Mouse (Mus musculus): ENCODE results near the gene Sh3bp5.

Sh3bp5 gene

GRCm38 (mm10) chr14:31433126-31433525 lies 2.8 kb downstream of the Sh3bp5 start:
- peak; percentile 45 for DNase-seq (ENCODE audit: low read depth)

DNA sequence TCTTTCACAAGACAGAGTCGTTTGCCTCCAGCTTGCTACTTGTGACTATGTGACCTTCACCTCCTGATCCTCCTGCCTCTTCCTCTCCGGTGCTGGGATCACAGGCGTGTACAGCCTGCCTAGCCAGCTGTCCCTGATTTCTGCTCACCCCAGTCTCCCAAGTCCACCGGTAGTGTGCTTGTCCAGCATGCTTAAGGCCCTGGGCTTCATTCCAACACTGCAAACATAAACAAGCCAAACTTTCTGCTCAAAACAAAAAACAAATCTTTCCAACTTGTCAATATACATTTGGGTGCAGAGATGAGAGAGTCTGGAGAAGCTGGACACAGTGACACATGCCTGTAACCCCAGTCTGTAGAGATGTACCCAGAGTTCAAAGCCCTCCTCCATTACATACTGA lies 3.5 kb downstream of the Sh3bp5 start:
- no peak for DNase-seq (ENCODE audit: low read depth)

- peak; percentile 51 for DNase-seq (ENCODE audit: low read depth)
Observed at GRCm38 (mm10) chr14:31431789-31432330, 4.0 kb downstream of the Sh3bp5 start.

DNA sequence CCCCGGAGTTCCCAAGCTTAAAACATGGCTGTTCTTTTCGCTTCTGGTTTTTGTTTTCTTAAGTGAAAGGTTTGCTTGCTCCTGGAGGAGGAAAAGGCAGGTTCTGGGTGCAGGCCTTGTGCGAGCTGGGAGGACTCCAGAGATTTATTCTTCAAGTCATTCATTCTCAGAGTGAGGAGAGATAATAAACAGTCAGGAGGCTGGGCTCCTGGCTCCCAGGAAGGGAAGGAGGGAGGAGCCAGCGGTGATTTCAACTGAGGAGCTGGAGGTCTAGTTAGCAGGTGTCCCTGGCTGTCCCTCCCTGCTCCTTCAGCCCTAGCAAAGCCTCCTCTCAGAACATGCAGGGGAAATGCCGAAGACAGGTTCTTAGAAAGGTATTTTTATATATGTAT lies 6.9 kb downstream of the Sh3bp5 start:
- DNase-seq (ENCODE audit: low read depth): no peak

DNA sequence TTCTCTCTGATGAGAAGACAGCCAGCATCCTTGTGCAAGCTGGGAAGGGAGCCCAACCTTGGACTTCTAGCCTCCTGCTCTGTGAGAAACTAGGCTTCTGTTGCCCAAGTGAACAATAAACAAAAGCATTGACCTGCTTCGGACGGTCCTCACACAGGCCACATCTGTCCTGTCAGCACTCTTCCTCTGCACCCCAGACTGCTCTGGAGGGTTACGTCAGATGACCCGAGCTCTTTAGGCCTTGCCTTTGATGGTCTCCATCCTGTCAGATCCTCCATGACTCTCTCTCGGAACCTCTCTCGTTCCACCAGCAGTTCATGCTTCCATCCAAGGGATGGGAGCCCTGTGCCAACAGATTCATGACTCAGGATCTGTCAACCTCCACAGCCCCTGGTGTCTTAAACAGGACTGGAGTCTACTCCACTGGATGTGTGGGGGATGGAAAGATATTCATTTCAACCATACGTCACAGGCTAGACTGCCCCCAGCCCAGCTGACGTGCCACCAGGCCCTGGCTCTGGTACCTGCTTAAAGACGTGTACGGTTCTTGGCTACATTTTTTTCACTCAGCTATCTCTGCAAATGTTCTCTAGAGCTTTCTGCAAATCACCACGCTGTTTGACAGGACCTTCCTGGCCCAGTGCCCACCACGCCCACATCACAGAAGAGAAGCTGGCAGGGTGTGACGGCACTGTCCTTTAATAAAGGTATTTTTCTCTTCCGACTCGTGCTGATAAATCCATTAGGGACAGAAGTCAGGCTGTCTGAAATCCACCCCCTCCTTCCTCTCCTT lies 7.5 kb downstream of the Sh3bp5 start:
- no peak for DNase-seq (ENCODE audit: low read depth)

DNA sequence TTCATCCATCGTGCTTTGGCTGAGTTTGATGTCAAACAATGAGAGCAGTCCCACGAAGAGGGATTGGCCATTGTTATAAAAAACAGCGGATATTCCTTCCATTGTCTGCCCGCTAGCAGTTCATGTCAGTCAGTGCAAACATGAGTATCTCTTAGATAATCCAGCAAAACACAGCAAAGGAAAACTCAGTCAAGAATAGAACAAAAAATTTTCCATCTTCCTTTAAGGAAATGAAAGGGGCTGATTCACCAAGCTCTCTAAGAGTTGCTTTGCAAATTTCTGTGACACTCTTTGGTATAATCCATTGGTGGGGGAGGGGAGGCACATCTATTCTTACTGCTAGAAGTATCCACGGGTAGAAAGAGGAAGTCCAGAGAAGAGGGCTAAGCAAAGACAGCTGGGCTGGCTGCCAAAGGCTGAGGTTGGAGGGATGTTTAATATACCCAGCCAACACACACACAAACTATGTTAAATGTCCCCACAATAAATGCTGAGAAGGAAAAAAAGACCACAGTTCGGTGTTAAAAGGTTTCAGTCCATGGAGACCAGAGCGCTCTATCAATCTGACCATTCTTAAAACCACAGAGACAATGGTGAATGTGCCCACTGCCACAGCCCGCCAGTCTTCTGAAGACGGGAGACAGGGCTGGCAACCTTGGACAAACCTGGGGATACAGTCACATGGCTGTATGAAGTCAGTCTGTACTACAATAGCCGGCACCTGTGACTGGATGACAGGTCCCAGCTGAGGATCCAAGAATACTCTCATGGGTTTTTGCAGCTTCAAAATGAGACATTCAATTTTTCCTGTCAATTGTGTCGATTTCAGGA lies 12.7 kb downstream of the Sh3bp5 start:
- DNase-seq (ENCODE audit: low read depth): no peak

GRCm38 (mm10) chr14:31422395-31422794 lies 13.5 kb downstream of the Sh3bp5 start:
- DNase-seq (ENCODE audit: low read depth): no peak

- DNase-seq (ENCODE audit: low read depth): no peak
Observed at GRCm38 (mm10) chr14:31421509-31422295, 14.2 kb downstream of the Sh3bp5 start.

DNA sequence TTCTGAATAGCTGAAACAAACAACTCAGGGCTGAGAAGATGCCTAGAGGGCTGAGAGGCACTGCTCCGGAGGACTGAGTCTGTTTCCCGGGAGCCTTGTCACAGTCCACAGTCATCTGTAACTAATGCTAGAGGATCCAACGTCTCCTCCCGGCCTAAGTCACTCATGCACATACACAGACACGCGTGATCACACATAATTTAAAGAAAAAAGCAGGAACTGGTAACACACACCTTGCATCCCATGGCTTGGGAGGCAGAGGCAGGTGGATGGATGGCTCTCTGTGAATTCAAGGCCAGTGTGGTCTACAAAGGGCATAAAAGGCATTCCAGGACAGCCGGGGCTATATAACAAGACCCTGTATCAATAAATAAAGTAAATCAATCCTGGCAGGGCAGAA lies 14.9 kb downstream of the Sh3bp5 start:
- no peak for DNase-seq (ENCODE audit: low read depth)

- no peak for DNase-seq (ENCODE audit: low read depth)
Observed at GRCm38 (mm10) chr14:31420562-31420961, 15.3 kb downstream of the Sh3bp5 start.

DNA sequence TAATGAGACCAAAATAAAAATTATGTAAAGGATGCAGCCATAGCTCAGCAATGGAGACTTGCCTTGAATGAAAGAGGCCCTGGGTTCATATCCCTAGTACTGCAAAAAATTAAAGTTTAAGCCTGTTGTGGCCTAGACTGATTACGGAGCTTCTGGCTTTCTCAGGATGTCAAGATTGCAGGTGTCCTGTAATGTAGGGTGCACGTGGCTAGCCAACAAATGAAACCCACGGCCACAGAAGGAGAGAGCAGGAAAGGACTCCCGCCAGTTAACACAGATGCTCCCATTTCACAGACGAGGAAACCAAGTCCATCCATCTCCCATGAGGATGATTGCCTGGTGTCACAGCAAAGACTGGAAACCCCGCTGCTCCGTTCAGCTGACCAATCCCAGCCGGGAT lies 15.7 kb downstream of the Sh3bp5 start:
- no peak for DNase-seq (ENCODE audit: low read depth)

DNA sequence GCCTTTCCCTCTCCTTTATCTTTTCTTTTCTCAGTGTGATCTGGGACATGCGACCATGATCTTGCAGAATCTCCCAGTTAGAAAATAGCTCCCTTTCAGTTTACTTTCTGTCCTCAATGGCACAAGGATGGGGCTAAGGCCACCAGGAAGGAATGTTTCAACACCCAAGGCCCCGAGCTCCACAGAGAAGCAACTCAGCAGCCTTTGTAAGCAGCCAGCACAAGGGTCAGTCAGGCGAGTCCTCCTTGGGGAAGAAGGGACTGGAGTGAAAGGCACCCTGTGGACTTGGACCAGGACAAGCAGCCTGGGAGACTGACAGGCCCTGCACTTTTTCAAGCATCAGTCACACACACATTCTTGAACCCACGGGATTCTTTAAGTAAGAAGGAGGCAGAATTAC lies 16.6 kb downstream of the Sh3bp5 start:
- no peak for DNase-seq (ENCODE audit: low read depth)

DNA sequence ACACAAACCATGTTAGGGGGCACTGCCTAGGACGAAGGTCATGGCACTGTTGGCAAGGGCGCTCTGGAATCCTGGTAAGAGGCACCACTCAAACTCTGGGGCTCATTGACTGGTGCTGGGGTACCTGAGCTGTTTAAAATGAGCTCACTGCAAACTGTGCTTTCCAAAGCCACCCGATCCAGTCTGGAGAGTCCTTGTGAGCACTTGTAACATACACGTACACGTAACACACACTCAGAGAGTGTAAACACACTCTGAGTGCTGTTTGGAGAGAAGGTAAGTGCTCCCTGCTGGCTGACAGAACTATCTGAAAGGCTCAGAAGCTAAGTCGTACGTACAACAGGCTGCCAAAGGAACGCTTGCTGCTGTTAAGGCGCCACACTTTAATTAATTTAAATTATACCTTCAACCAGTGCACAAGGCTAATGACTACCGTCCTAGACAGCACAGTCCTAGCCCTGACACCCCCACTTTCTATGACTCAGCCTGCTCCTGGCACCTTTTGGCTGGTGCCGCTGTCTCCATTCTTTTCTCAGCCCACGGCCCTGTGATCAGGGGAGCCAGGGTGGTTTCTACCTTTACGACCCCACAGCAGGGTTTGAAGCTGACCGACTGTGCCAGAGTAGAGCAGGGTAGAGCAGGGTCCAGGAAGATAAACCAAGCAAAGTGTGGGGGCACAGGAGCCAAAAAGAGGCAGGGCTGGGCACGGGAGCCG lies 18.9 kb downstream of the Sh3bp5 start:
- DNase-seq (ENCODE audit: low read depth): no peak

- DNase-seq (ENCODE audit: low read depth): no peak
Observed at GRCm38 (mm10) chr14:31416411-31416810, 19.5 kb downstream of the Sh3bp5 start.

- DNase-seq (ENCODE audit: low read depth): peak; percentile 40
Observed at GRCm38 (mm10) chr14:31414967-31415376, 20.9 kb downstream of the Sh3bp5 start.

DNA sequence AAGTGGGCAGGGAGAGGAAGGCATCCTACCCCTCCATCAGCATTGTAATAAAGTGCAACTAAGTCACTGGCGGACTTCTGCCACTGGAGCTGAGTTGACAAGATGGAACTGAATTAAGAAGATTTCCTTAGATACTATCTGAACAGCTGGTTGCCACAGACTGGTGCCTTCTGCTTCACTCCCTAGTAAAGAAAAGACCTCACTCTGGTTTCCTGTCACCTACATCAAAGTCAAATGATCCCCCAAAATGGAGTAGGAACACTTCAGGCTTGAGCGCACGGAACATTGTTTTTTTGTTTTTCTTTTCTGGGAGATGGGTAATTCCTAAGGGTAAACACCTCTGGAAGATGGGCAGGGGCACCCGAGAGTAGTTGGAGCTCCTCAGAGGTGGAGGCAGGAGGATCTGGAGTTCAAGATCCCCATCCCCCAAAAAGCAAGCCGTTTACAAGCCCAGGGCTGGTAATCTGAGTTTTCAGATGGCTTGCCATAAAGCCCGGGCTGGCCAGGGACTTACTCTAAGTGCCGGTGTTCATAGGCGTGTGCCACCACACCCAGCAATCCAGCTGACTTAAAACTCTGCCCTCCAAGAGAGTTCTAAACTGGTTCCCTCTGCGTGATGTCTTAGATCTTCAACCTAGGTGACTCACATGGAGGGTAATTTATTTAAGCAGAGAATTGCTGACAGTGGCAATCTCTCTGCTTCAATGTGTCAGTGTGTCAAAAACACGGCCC lies 21.5 kb downstream of the Sh3bp5 start:
- peak; percentile 46 for DNase-seq (ENCODE audit: low read depth)

DNA sequence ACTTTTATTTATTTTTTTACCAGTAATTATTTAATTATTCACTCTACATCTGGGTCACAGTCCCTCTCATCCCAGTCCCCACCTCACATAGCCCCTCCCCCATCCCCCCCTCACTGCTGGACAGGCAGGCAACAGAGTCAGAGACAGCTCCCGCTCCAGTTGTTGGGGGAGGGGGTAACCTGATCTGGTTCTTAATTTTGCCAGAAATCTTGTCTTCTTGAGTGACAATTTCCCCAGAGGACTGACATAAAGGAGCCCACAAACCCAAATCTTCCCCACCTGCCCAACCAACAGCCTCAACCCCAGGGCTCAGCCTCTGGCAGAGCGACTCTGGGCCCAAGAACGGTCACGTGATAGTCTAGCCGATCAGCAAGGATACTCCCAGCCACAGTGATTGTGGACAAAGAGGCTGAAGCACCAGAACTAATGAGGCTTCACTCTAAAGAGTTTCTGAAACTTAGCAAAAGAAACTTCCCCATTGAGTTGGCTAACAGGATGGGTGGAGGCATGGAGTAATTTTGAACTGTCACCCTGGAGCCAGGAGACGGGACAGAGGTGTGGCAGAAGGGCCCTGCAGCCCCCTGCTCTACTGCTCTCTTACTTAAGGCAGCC lies 22.3 kb downstream of the Sh3bp5 start:
- DNase-seq (ENCODE audit: low read depth): no peak

DNA sequence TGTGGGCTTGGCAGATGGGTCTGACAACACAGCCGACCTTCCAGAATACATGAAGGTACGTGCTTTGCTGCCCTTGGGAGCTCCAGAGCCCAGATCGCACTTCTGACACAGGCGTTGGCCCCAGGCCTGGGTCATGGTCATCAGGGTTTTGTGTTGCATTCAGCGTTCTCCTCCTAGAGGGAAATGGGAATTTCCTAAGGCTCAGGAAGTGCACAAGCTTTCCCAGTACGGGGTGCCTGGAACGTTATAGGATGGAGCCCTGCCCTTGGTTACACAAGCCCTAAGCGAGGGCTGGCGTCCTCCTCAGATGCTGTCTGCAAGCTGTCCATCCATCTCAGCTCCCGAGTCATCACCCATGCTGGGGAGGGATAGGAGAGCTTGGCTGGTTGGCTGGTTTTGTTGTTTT lies 23.2 kb downstream of the Sh3bp5 start:
- no peak for DNase-seq (ENCODE audit: low read depth)

GRCm38 (mm10) chr14:31410737-31411136 lies 25.1 kb downstream of the Sh3bp5 start:
- DNase-seq (ENCODE audit: low read depth): no peak

GRCm38 (mm10) chr14:31410123-31410724 lies 25.7 kb downstream of the Sh3bp5 start:
- no peak for DNase-seq (ENCODE audit: low read depth)
